Mouse (Mus musculus): ENCODE measurements around the gene Polr2h.

DNA sequence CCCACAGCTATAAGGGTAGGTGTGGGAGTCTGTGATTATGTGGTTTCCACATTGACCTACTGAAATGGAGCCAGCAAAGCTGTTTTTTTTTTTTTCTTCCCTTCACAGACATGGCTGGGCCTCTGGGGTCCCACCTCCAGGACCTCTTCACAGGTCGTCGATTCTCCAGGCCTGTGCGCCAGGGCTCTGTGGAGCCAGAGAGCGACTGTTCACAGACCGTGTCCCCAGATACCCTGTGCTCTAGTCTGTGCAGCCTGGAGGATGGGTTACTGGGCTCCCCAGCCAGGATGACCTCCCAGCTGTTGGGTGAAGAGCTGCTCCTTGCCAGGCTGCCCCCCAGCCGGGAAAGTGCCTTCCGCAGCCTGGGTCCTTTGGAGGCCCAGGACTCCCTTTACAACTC is 16.1 kb upstream of the Polr2h start:
- TF ChIP-seq CTCF (IDR thresholded peaks at IDR 0.05; ENCODE audit: control insufficient read depth, insufficient read depth, insufficient replicate concordance, low read depth, low read length) (no peak), POLR2A (IDR thresholded peaks at IDR 0.05; ENCODE audit: control insufficient read depth, low read depth, low read length) (no peak)

Measured in testis, adult 2 months (tissue).